Mouse (Mus musculus): ENCODE measurements around the gene Shmt2. TPM values are rescaled to one million over a fixed set of nuclear protein-coding genes. Genes with fewer than 3 reads are reported as not detected.

The Shmt2 gene
- polyA plus RNA-seq, 1 experiment from 2014 or later, result 138 TPM

DNA sequence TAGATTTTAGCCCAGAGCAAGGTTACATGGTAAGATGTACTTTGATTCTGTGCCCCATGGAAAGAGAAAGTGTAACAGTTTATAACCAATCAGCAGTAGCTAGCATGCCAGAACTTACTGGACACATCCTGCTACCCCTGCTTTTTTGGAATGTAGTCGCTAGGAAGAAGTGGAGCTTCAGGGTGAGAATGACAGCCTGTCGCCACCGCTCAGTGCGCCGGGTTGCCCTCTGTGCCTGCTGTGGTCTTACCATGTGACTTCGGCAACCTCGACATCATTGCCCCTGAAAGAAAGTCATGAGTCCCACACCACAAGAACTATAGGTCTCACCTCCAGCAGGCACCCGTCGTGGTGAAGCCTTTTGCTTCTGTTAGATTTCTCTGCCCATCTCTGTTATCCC lies 49.5 kb downstream of the Shmt2 start:
- Histone ChIP-seq H3K4me1 (replicated peaks) (peaks cover 6% of the 10 kb centered on the region), H3K9me3 (replicated peaks) (no peaks in the 10 kb centered on the region), H3K4me3 (replicated peaks) (no peak overlapping the region), H3K36me3 (replicated peaks) (peaks cover 47% of the 10 kb centered on the region), H3K27ac (replicated peaks) (no peak overlapping the region), H3K27me3 (no peaks in the 10 kb centered on the region), H3K4me2 (no peak overlapping the region), H3K9ac (no peak overlapping the region)
- 67% methylated on average over 9 of the region's 9 CpGs for WGBS (ENCODE audit: insufficient replicate concordance)
- no peak for ATAC-seq (ENCODE audit: insufficient read depth)

DNA sequence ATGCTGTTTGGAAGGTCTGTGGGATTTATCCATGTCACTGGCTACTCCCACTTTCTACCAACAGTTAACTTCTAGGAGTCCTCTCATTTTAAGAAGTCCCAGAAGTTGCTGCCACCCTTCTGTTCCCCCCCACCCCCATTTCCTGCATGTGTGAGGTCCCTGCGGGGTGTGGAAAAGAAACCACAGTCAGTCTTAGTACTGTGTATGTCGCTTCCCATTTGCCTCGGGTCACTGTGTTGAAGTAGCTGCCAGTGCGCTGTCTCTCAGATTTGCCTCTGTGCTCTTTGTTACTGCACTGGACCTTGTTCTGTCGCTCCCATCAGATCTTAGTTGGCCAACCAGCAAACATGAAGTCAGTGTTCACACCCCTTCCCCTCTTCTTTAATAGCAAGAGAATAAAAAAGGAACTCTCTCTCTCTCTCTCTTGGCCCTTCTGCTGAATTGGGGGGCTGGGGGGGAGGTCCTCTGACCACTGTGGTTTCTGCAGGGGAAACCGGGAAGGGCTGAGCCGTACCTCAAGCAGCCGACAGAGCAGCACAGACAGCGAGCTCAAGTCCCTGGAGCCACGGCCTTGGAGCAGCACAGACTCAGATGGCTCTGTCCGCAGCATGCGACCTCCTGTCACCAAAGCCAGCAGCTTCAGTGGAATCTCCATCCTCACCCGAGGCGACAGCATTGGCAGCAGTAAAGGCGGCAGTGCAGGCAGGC lies 50.8 kb downstream of the Shmt2 start:
- H3K4me2 ChIP-seq, result no peak overlapping the region
- ATAC-seq (ENCODE audit: insufficient read depth), result no peak
- H3K4me1 ChIP-seq (replicated peaks), result peaks cover 6% of the 10 kb centered on the region
- H3K27ac ChIP-seq (replicated peaks), result no peak overlapping the region
- peaks cover 43% of the 10 kb centered on the region for H3K36me3 ChIP-seq (replicated peaks)
- no peaks in the 10 kb centered on the region for H3K9me3 ChIP-seq (replicated peaks)
- H3K4me3 ChIP-seq (replicated peaks), result no peak overlapping the region
- 26% methylated on average over 15 of the region's 15 CpGs for WGBS (ENCODE audit: insufficient replicate concordance)
- H3K27me3 ChIP-seq, result no peaks in the 10 kb centered on the region
- no peak overlapping the region for H3K9ac ChIP-seq

Other genes starting within 250 kb of the Shmt2 start
- 7.9 and 8.0 TPM in 2 replicates for gene Mbd6, start 233.4 kb downstream of the Shmt2 start, polyA plus RNA-seq (2015; fragmentation: Nextera tagmentation; extraction: Ambion mirVana)
- gene Mars, start 210.7 kb downstream of the Shmt2 start, polyA plus RNA-seq (2015; fragmentation: Nextera tagmentation; extraction: Ambion mirVana), result 109 and 112 TPM in 2 replicates
- gene Arhgap9, start 200.5 kb downstream of the Shmt2 start, polyA plus RNA-seq (2015; fragmentation: Nextera tagmentation; extraction: Ambion mirVana), result 14.1 and 14.9 TPM in 2 replicates
- 0.31 and 0.32 TPM in 2 replicates for gene Gli1, start 180.5 kb downstream of the Shmt2 start, polyA plus RNA-seq (2015; fragmentation: Nextera tagmentation; extraction: Ambion mirVana)
- 0.71 and 0.82 TPM in 2 replicates for gene Inhbe, start 168.0 kb downstream of the Shmt2 start, polyA plus RNA-seq (2015; fragmentation: Nextera tagmentation; extraction: Ambion mirVana)
- gene Inhbc, start 152.0 kb downstream of the Shmt2 start, polyA plus RNA-seq (2015; fragmentation: Nextera tagmentation; extraction: Ambion mirVana), result 4.6 and 5.1 TPM in 2 replicates
- 14.4 and 15.0 TPM in 2 replicates for gene R3hdm2, start 142.1 kb downstream of the Shmt2 start, polyA plus RNA-seq (2015; fragmentation: Nextera tagmentation; extraction: Ambion mirVana)
- 1.0 and 1.2 TPM in 2 replicates for gene Stac3, start 20.8 kb downstream of the Shmt2 start, polyA plus RNA-seq (2015; fragmentation: Nextera tagmentation; extraction: Ambion mirVana)
- gene Ndufa4l2, start 7.5 kb downstream of the Shmt2 start, polyA plus RNA-seq (2015; fragmentation: Nextera tagmentation; extraction: Ambion mirVana), result 20.7 and 42.1 TPM in 2 replicates
- 0.07 TPM in 1 of 2 replicates, not detected in the other for gene Nxph4, start 12.1 kb upstream of the Shmt2 start, polyA plus RNA-seq (2015; fragmentation: Nextera tagmentation; extraction: Ambion mirVana)
- 23.2 and 31.1 TPM in 2 replicates for gene Lrp1, start 98.7 kb upstream of the Shmt2 start, polyA plus RNA-seq (2015; fragmentation: Nextera tagmentation; extraction: Ambion mirVana)
- gene Stat6, start 120.5 kb upstream of the Shmt2 start, polyA plus RNA-seq (2015; fragmentation: Nextera tagmentation; extraction: Ambion mirVana), result 14.3 and 15.6 TPM in 2 replicates
- 5.3 and 5.7 TPM in 2 replicates for gene Nemp1, start 144.5 kb upstream of the Shmt2 start, polyA plus RNA-seq (2015; fragmentation: Nextera tagmentation; extraction: Ambion mirVana)
- 2.9 and 3.5 TPM in 2 replicates for gene Nab2, start 146.1 kb upstream of the Shmt2 start, polyA plus RNA-seq (2015; fragmentation: Nextera tagmentation; extraction: Ambion mirVana)
- 0.08 and 0.12 TPM in 2 replicates for gene Myo1a, start 182.7 kb upstream of the Shmt2 start, polyA plus RNA-seq (2015; fragmentation: Nextera tagmentation; extraction: Ambion mirVana)
- gene Tac2, start 202.0 kb upstream of the Shmt2 start, polyA plus RNA-seq (2015; fragmentation: Nextera tagmentation; extraction: Ambion mirVana), result 15.3 and 18.4 TPM in 2 replicates
- 0.82 and 0.97 TPM in 2 replicates for gene Zbtb39, start 217.1 kb upstream of the Shmt2 start, polyA plus RNA-seq (2015; fragmentation: Nextera tagmentation; extraction: Ambion mirVana)
- 12.0 and 13.7 TPM in 2 replicates for gene Gpr182, start 229.3 kb upstream of the Shmt2 start, polyA plus RNA-seq (2015; fragmentation: Nextera tagmentation; extraction: Ambion mirVana)
- gene Rdh1, start 237.3 kb upstream of the Shmt2 start, polyA plus RNA-seq (2015; fragmentation: Nextera tagmentation; extraction: Ambion mirVana), result 0.17 and 0.22 TPM in 2 replicates
- gene Rdh16f1, start 237.3 kb upstream of the Shmt2 start, polyA plus RNA-seq (2015; fragmentation: Nextera tagmentation; extraction: Ambion mirVana), result 0.13 and 0.17 TPM in 2 replicates

Measured in liver, embryonic 15.5 days (tissue).